Mouse (Mus musculus) neural tube, embryonic 13.5 days (tissue): Measurements from ENCODE around the gene Bmt2. TPM values are rescaled to one million over a fixed set of nuclear protein-coding genes. Genes with fewer than 3 reads are reported as not detected.
A peak's percentile ranks its signal among the peaks of the same experiment; 100 is the strongest.

Source experiments
- ATAC-seq: fragments of 200-750 bp; cut with Nextera tagmentation; 2 replicates; pipeline ENCODE4 v1.8.0; 2017; ENCODE audit warnings: low read depth, mild to moderate bottlenecking, moderate TSS enrichment, moderate library complexity
- H3K27ac ChIP-seq: fragments of 300-500 bp; sonication (generic); replicated peaks from 2 replicates; pipeline ENCODE4 v1.5.1; 2015; ENCODE audit warnings: moderate library complexity, mild to moderate bottlenecking, inconsistent platforms
- H3K27me3 ChIP-seq: fragments of 300-500 bp; sonication (generic); 2 replicates; pipeline ENCODE4 v1.6.1; 2015; ENCODE audit warnings: mild to moderate bottlenecking, inconsistent platforms
- H3K36me3 ChIP-seq: fragments of 300-500 bp; sonication (generic); 2 replicates; pipeline ENCODE4 v1.6.1; 2015; ENCODE audit warnings: mild to moderate bottlenecking, inconsistent platforms
- H3K4me1 ChIP-seq: fragments of 300-500 bp; sonication (generic); replicated peaks from 2 replicates; pipeline ENCODE4 v1.6.1; 2015; ENCODE audit warnings: inconsistent platforms
- H3K4me2 ChIP-seq: fragments of 300-500 bp; sonication (generic); 2 replicates; pipeline ENCODE4 v1.6.1; 2015; ENCODE audit warnings: inconsistent platforms, mild to moderate bottlenecking, moderate library complexity
- H3K4me3 ChIP-seq: fragments of 300-500 bp; sonication (generic); 2 replicates; pipeline ENCODE4 v1.5.1; 2015; ENCODE audit warnings: mild to moderate bottlenecking, inconsistent platforms
- H3K9ac ChIP-seq: fragments of 300-500 bp; sonication (generic); 2 replicates; pipeline ENCODE4 v1.6.1; 2015; ENCODE audit warnings: moderate library complexity, mild to moderate bottlenecking, inconsistent platforms
- H3K9me3 ChIP-seq: fragments of 300-500 bp; sonication (generic); 2 replicates; pipeline ENCODE4 v1.6.1; 2016; ENCODE audit warnings: inconsistent platforms
- WGBS: fragments of 180-500 bp; shearing (Covaris S2); methylation state at CpG from one replicate; pipeline ENCODE4 v1.1.7; 2015; 5-methylcytosine and 5-hydroxymethylcytosine counted together
- polyA plus RNA-seq: library from polyadenylated mRNA; unstranded; fragments of >200 nt; fragmentation: Nextera tagmentation; extraction: Ambion mirVana; gene quantifications from 2 replicates; pipeline ENCODE4 v1.2.1, GENCODE M21; 2015

Bmt2 gene
- polyA plus RNA-seq, 1 experiment from 2014 or later: 21.7 TPM

GRCm38 (mm10) chr6:13674600-13675305 lies 3.0 kb downstream of the Bmt2 start:
- no peak for ATAC-seq
- Histone ChIP-seq H3K4me2 (peak overlapping the region; percentile 34), H3K27ac (no peak overlapping the region), H3K36me3 (no peaks in the 10 kb centered on the region), H3K4me1 (peaks cover 26% of the 10 kb centered on the region), H3K9me3 (no peaks in the 10 kb centered on the region), H3K27me3 (no peaks in the 10 kb centered on the region), H3K4me3 (no peak overlapping the region), H3K9ac (no peak overlapping the region)
- WGBS: 81% methylated on average over 5 of the region's 5 CpGs

- 82% methylated on average over 7 of the region's 7 CpGs for WGBS
Measured at GRCm38 (mm10) chr6:13665646-13666045, 12.1 kb downstream of the Bmt2 start.

GRCm38 (mm10) chr6:13658016-13658415 lies 19.8 kb downstream of the Bmt2 start:
- Histone ChIP-seq H3K36me3 (peaks cover 23% of the 10 kb centered on the region), H3K4me3 (no peak overlapping the region), H3K27me3 (no peaks in the 10 kb centered on the region), H3K9ac (no peak overlapping the region), H3K4me2 (no peak overlapping the region), H3K4me1 (no peaks in the 10 kb centered on the region; the same call in 1 of the 2 replicates), H3K27ac (no peak overlapping the region), H3K9me3 (no peaks in the 10 kb centered on the region)
- ATAC-seq: no peak
- 73% methylated on average over 2 of the region's 2 CpGs for whole genome bisulfite sequencing

More at GRCm38 (mm10) chr6:13665646-13666045, 12.1 kb downstream of the Bmt2 start:
- Histone ChIP-seq H3K27me3 (no peaks in the 10 kb centered on the region), H3K9ac (no peak overlapping the region), H3K4me2 (no peak overlapping the region), H3K4me1 (no peaks in the 10 kb centered on the region), H3K4me3 (no peak overlapping the region), H3K27ac (no peak overlapping the region), H3K36me3 (peaks cover 16% of the 10 kb centered on the region), H3K9me3 (no peaks in the 10 kb centered on the region)
- no peak for ATAC-seq

- no peaks in the 10 kb centered on the region for H3K4me1 ChIP-seq
- no peak for ATAC-seq
- H3K9me3 ChIP-seq: no peaks in the 10 kb centered on the region
- H3K27me3 ChIP-seq: no peaks in the 10 kb centered on the region
- no peak overlapping the region for H3K4me2 ChIP-seq
- no peak overlapping the region for H3K9ac ChIP-seq
- H3K27ac ChIP-seq: no peak overlapping the region
- H3K4me3 ChIP-seq: no peak overlapping the region
- H3K36me3 ChIP-seq: peaks cover 27% of the 10 kb centered on the region
Measured at GRCm38 (mm10) chr6:13654081-13654480, 23.7 kb downstream of the Bmt2 start.

GRCm38 (mm10) chr6:13652284-13652683 lies 25.5 kb downstream of the Bmt2 start:
- H3K9ac ChIP-seq: no peak overlapping the region
- H3K4me1 ChIP-seq: no peaks in the 10 kb centered on the region
- no peaks in the 10 kb centered on the region for H3K27me3 ChIP-seq
- ATAC-seq: no peak
- H3K4me2 ChIP-seq: no peak overlapping the region
- peaks cover 38% of the 10 kb centered on the region for H3K36me3 ChIP-seq
- no peak overlapping the region for H3K27ac ChIP-seq
- H3K4me3 ChIP-seq: no peak overlapping the region
- 96% methylated on average over 3 of the region's 3 CpGs for WGBS
- no peaks in the 10 kb centered on the region for H3K9me3 ChIP-seq

- Histone ChIP-seq H3K4me3 (no peak overlapping the region), H3K9me3 (no peaks in the 10 kb centered on the region), H3K9ac (no peak overlapping the region), H3K27me3 (no peaks in the 10 kb centered on the region), H3K27ac (no peak overlapping the region), H3K4me1 (no peaks in the 10 kb centered on the region), H3K4me2 (no peak overlapping the region), H3K36me3 (peaks cover 38% of the 10 kb centered on the region)
- 97% methylated on average over 3 of the region's 3 CpGs for WGBS
- ATAC-seq: no peak
Measured at GRCm38 (mm10) chr6:13650854-13651253, 26.9 kb downstream of the Bmt2 start.

- H3K4me2 ChIP-seq: no peak overlapping the region
- H3K27ac ChIP-seq: no peak overlapping the region
- no peak overlapping the region for H3K9ac ChIP-seq
- ATAC-seq: no peak
- peaks cover 4% of the 10 kb centered on the region; the same call in 1 of the 2 replicates for H3K9me3 ChIP-seq
- no peak overlapping the region for H3K4me3 ChIP-seq
- no peaks in the 10 kb centered on the region for H3K27me3 ChIP-seq
- H3K36me3 ChIP-seq: peaks cover 40% of the 10 kb centered on the region
- H3K4me1 ChIP-seq: no peaks in the 10 kb centered on the region
Measured at GRCm38 (mm10) chr6:13648305-13648704, 29.5 kb downstream of the Bmt2 start.

GRCm38 (mm10) chr6:13636582-13636989 lies 41.2 kb downstream of the Bmt2 start:
- 83% methylated on average over 3 of the region's 3 CpGs for WGBS
- Histone ChIP-seq H3K4me2 (no peak overlapping the region), H3K9ac (no peak overlapping the region), H3K36me3 (peaks cover 14% of the 10 kb centered on the region), H3K27me3 (no peaks in the 10 kb centered on the region), H3K4me3 (no peak overlapping the region), H3K4me1 (no peaks in the 10 kb centered on the region), H3K27ac (no peak overlapping the region), H3K9me3 (no peaks in the 10 kb centered on the region)
- ATAC-seq: no peak

GRCm38 (mm10) chr6:13632571-13632970 lies 45.2 kb downstream of the Bmt2 start:
- ATAC-seq: no peak
- Histone ChIP-seq H3K27me3 (no peaks in the 10 kb centered on the region), H3K4me3 (no peak overlapping the region), H3K9ac (no peak overlapping the region), H3K4me2 (no peak overlapping the region), H3K4me1 (no peaks in the 10 kb centered on the region), H3K36me3 (peaks cover 12% of the 10 kb centered on the region), H3K27ac (no peak overlapping the region), H3K9me3 (no peaks in the 10 kb centered on the region)
- 92% methylated on average over 1 of the region's 1 CpGs for WGBS

GRCm38 (mm10) chr6:13630607-13631006 lies 47.2 kb downstream of the Bmt2 start:
- WGBS: 83% methylated on average over 2 of the region's 2 CpGs
- Histone ChIP-seq H3K4me2 (no peak overlapping the region), H3K4me3 (no peak overlapping the region), H3K4me1 (no peaks in the 10 kb centered on the region), H3K27me3 (no peaks in the 10 kb centered on the region), H3K9me3 (no peaks in the 10 kb centered on the region), H3K27ac (no peak overlapping the region), H3K9ac (no peak overlapping the region), H3K36me3 (peaks cover 12% of the 10 kb centered on the region)
- no peak for ATAC-seq

- Histone ChIP-seq H3K9me3 (no peaks in the 10 kb centered on the region), H3K27me3 (no peaks in the 10 kb centered on the region), H3K4me3 (no peak overlapping the region), H3K4me2 (no peak overlapping the region), H3K9ac (no peak overlapping the region), H3K4me1 (no peaks in the 10 kb centered on the region), H3K36me3 (no peaks in the 10 kb centered on the region), H3K27ac (no peak overlapping the region)
- no peak for ATAC-seq
- 84% methylated on average over 2 of the region's 2 CpGs for WGBS
Measured at GRCm38 (mm10) chr6:13619618-13620017, 58.1 kb downstream of the Bmt2 start.

GRCm38 (mm10) chr6:13617110-13617509 lies 60.7 kb downstream of the Bmt2 start:
- Histone ChIP-seq H3K27ac (no peak overlapping the region), H3K9ac (no peak overlapping the region), H3K4me1 (no peaks in the 10 kb centered on the region), H3K9me3 (no peaks in the 10 kb centered on the region), H3K27me3 (no peaks in the 10 kb centered on the region), H3K36me3 (no peaks in the 10 kb centered on the region), H3K4me2 (no peak overlapping the region), H3K4me3 (no peak overlapping the region)
- no peak for ATAC-seq
- 90% methylated on average over 3 of the region's 3 CpGs for WGBS

- Histone ChIP-seq H3K4me3 (no peak overlapping the region), H3K27ac (no peak overlapping the region), H3K9ac (no peak overlapping the region), H3K4me1 (no peaks in the 10 kb centered on the region), H3K9me3 (no peaks in the 10 kb centered on the region), H3K4me2 (no peak overlapping the region), H3K36me3 (no peaks in the 10 kb centered on the region), H3K27me3 (no peaks in the 10 kb centered on the region)
- ATAC-seq: no peak
- 87% methylated on average over 3 of the region's 3 CpGs for WGBS
Measured at GRCm38 (mm10) chr6:13614568-13614967, 63.2 kb downstream of the Bmt2 start.
